Mouse (Mus musculus): ENCODE results near the gene Lce1j.
"Not testable (repeated sequence)": the region's sequence is repeated elsewhere in the genome, so short reads cannot be mapped to it uniquely, and the experiment has no call there.

The Lce1j gene

GRCm38 (mm10) chr3:92790414-92790813 is at the start of gene Lce1j:
Gene Lce1j (minus strand): TSS chr3:92790514.
- DNase-seq (ENCODE audit: low spot score) = no peak

GRCm38 (mm10) chr3:92827108-92827507 is 36.8 kb upstream of the Lce1j start, which contains the start of gene Kprp:
Gene Kprp (minus strand): TSS chr3:92827247.
- no peak for DNase-seq (ENCODE audit: low spot score)

GRCm38 (mm10) chr3:92825808-92826207 is 35.5 kb upstream of the Lce1j start:
- no peak for DNase-seq (ENCODE audit: low spot score)

GRCm38 (mm10) chr3:92816036-92816435 is 25.7 kb upstream of the Lce1j start:
- not testable (repeated sequence) for DNase-seq (ENCODE audit: low spot score)

- DNase-seq (ENCODE audit: low spot score) = no peak
These were observed 25.3 kb upstream of the Lce1j start for GRCm38 (mm10) chr3:92815581-92815980.

- DNase-seq (ENCODE audit: low spot score) = no peak
These were observed 17.5 kb upstream of the Lce1j start, which contains the start of gene Lce1k for GRCm38 (mm10) chr3:92807791-92808190. Gene Lce1k (minus strand): TSS chr3:92807891.

- no peak for DNase-seq (ENCODE audit: low spot score)
These were observed 11.5 kb downstream of the Lce1j start, which contains the start of gene Lce1i for GRCm38 (mm10) chr3:92778799-92779198. Gene Lce1i (minus strand): TSS chr3:92778899.

GRCm38 (mm10) chr3:92771573-92771972 is 18.7 kb downstream of the Lce1j start:
- DNase-seq (ENCODE audit: low spot score) = no peak

- DNase-seq (ENCODE audit: low spot score) = no peak
These were observed 25.3 kb downstream of the Lce1j start, which contains the start of gene Lce1h for GRCm38 (mm10) chr3:92764965-92765364. Gene Lce1h (minus strand): TSS chr3:92765065.

GRCm38 (mm10) chr3:92753197-92753596 is 37.1 kb downstream of the Lce1j start:
- no peak for DNase-seq (ENCODE audit: low spot score)

GRCm38 (mm10) chr3:92752238-92752637 is 38.1 kb downstream of the Lce1j start, which contains the start of gene Lce1g:
Gene Lce1g (minus strand): TSS chr3:92752338.
- no peak for DNase-seq (ENCODE audit: low spot score)

- no peak for DNase-seq (ENCODE audit: low spot score)
These were observed 51.3 kb downstream of the Lce1j start, which contains the start of gene Gm38119 for GRCm38 (mm10) chr3:92738996-92739395. Gene Gm38119 (minus strand): TSS chr3:92739096.

All from ovary, postnatal 14 days (tissue).